Mouse (Mus musculus) limb, embryonic 12.5 days (tissue): ENCODE results near the gene Nfkb2. TPM values are rescaled to one million over a fixed set of nuclear protein-coding genes. Genes with fewer than 3 reads are reported as not detected.

Experiments used
- ATAC-seq: fragments of 200-750 bp; cut with Nextera tagmentation; 2 replicates; pipeline ENCODE4 v1.8.0; 2017; ENCODE audit warnings: low read depth, moderate TSS enrichment; ENCODE audit not compliant: insufficient number of reproducible peaks, insufficient read depth, low FRiP score, low TSS enrichment
- H3K27ac ChIP-seq: fragments of 300-500 bp; sonication (generic); 2 replicates; pipeline ENCODE4 v1.5.1; 2016; ENCODE audit warnings: mild to moderate bottlenecking, moderate library complexity
- H3K27me3 ChIP-seq: fragments of 300-500 bp; sonication (generic); 2 replicates; pipeline ENCODE4 v1.6.1; 2016; ENCODE audit warnings: mild to moderate bottlenecking, moderate library complexity
- H3K36me3 ChIP-seq: fragments of 300-500 bp; sonication (generic); 2 replicates; pipeline ENCODE4 v1.6.1; 2016; ENCODE audit warnings: mild to moderate bottlenecking, moderate library complexity
- H3K4me1 ChIP-seq: fragments of 300-500 bp; sonication (generic); replicated peaks from 2 replicates; pipeline ENCODE4 v1.6.1; 2016
- H3K4me2 ChIP-seq: fragments of 300-500 bp; sonication (generic); 2 replicates; pipeline ENCODE4 v1.6.1; 2016; ENCODE audit warnings: mild to moderate bottlenecking, moderate library complexity
- H3K4me3 ChIP-seq: fragments of 300-500 bp; sonication (generic); replicated peaks from 2 replicates; pipeline ENCODE4 v1.5.1; 2016; ENCODE audit warnings: mild to moderate bottlenecking
- H3K9ac ChIP-seq: fragments of 300-500 bp; sonication (generic); replicated peaks from 2 replicates; pipeline ENCODE4 v1.6.1; 2016; ENCODE audit warnings: mild to moderate bottlenecking, moderate library complexity
- H3K9me3 ChIP-seq: fragments of 300-500 bp; sonication (generic); 2 replicates; pipeline ENCODE4 v1.6.1; 2016; ENCODE audit warnings: mild to moderate bottlenecking, moderate library complexity
- WGBS: fragments of 180-500 bp; shearing (Covaris S2); methylation state at CpG from one replicate; pipeline ENCODE4 v1.1.7; 2016; 5-methylcytosine and 5-hydroxymethylcytosine counted together
- polyA plus RNA-seq: library from polyadenylated mRNA; unstranded; fragments of >200 nt; fragmentation: Nextera tagmentation; extraction: Ambion mirVana; gene quantifications from 2 replicates; pipeline ENCODE4 v1.2.1, GENCODE M21; 2016

The Nfkb2 gene
- polyA plus RNA-seq, 1 experiment from 2014 or later, result 8.5 TPM

DNA sequence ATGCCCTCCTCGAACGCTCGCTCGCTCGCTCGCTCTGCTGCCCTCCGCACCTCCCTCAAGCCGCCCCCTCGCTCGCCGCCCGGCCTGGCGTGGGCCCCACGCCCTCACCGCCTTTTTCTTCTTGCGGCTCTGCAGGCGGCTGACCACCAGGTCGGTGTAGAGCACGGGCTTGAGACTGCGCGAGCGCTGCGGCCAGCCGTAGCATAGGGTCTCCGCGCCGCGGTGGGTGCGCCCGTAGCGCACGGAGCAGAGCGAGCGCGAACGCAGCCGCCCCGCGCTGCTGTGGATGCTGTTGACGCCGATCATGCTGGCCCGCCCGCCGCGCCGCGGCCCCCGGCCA is 13.4 kb downstream of the Nfkb2 start:
- H3K27ac ChIP-seq, result no peak overlapping the region
- peaks cover 100% of the 10 kb centered on the region for H3K27me3 ChIP-seq
- peak overlapping the region; percentile 73 for H3K4me2 ChIP-seq
- peak overlapping the region; percentile 49 for H3K4me3 ChIP-seq
- H3K9ac ChIP-seq, result peak overlapping the region; percentile 59
- peaks cover 32% of the 10 kb centered on the region for H3K4me1 ChIP-seq
- no peaks in the 10 kb centered on the region for H3K9me3 ChIP-seq
- no peak for ATAC-seq
- WGBS, result under 1% methylated on average over 47 of the region's 48 CpGs
- 0 out of 2 replicates have a peak, but pooled peaks cover 2% of the 10 kb centered on the region for H3K36me3 ChIP-seq

GRCm38 (mm10) chr19:46318031-46318471 is 13.9 kb downstream of the Nfkb2 start:
- peaks cover 100% of the 10 kb centered on the region for H3K27me3 ChIP-seq
- peaks cover 32% of the 10 kb centered on the region for H3K4me1 ChIP-seq
- no peak for ATAC-seq
- no peak overlapping the region for H3K27ac ChIP-seq
- H3K4me2 ChIP-seq, result peak overlapping the region; percentile 73
- H3K9me3 ChIP-seq, result no peaks in the 10 kb centered on the region
- H3K36me3 ChIP-seq, result no peaks in the 10 kb centered on the region
- H3K4me3 ChIP-seq, result peak overlapping the region; percentile 49
- WGBS, result 3% methylated on average over 42 of the region's 42 CpGs
- peak overlapping the region; percentile 59 for H3K9ac ChIP-seq

DNA sequence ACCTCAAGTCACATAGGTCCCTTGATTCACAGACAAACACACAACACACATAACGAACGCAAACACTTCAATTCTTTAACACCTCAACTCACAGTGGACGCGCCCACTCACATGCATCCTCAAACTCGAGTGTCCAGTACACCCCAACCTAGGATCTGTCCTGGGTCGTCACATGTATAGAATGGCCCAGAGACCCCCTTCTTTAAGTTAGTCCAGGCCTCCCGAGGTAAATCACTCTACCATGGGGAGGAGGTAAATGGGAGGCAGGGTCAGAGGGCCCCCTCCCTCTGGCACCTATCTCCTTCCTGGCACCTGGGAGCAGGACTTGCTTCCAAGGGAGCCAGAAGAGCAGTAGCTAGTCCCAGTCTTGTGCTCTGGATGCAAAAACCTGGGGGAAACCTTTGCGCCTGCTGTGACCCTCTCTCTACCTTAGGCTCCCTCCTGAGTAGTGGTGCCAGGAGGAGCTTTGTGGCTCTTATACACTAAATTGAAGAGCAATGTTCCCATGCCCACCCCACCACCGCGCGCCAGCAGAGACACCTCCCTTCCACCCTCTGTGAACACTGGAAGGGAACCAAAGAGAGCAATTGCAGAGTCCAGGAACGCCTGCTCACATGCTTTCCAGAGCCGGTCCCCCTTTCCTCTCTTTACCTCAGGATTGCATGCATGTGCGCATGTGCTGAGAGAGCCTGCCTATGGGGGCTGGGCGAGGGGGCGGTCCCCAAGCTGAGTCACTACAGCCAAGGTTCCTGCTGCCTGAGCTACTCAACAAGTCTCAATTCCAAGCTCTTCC is 14.7 kb downstream of the Nfkb2 start:
- Histone ChIP-seq H3K27ac (no peak overlapping the region), H3K4me1 (peaks cover 32% of the 10 kb centered on the region), H3K4me3 (peak overlapping the region; percentile 49), H3K36me3 (no peaks in the 10 kb centered on the region), H3K9me3 (no peaks in the 10 kb centered on the region), H3K27me3 (peaks cover 100% of the 10 kb centered on the region), H3K9ac (no peak overlapping the region), H3K4me2 (peak overlapping the region; percentile 39)
- no peak for ATAC-seq
- WGBS, result 13% methylated on average over 16 of the region's 16 CpGs

GRCm38 (mm10) chr19:46320076-46320785 is 16.1 kb downstream of the Nfkb2 start:
- Histone ChIP-seq H3K4me3 (no peak overlapping the region), H3K27me3 (peaks cover 100% of the 10 kb centered on the region), H3K36me3 (no peaks in the 10 kb centered on the region), H3K4me1 (peaks cover 29% of the 10 kb centered on the region), H3K9me3 (no peaks in the 10 kb centered on the region), H3K9ac (no peak overlapping the region), H3K4me2 (no peak overlapping the region), H3K27ac (no peak overlapping the region)
- 78% methylated on average over 8 of the region's 8 CpGs for WGBS
- ATAC-seq, result no peak

GRCm38 (mm10) chr19:46321101-46321943 is 17.2 kb downstream of the Nfkb2 start:
- Histone ChIP-seq H3K4me1 (peaks cover 30% of the 10 kb centered on the region), H3K4me3 (no peak overlapping the region), H3K4me2 (no peak overlapping the region), H3K9ac (peak overlapping the region; percentile 28; the same call in 1 of the 2 replicates), H3K27me3 (peaks cover 100% of the 10 kb centered on the region), H3K27ac (no peak overlapping the region), H3K36me3 (no peaks in the 10 kb centered on the region), H3K9me3 (no peaks in the 10 kb centered on the region)
- 33% methylated on average over 6 of the region's 6 CpGs for WGBS
- ATAC-seq, result no peak

GRCm38 (mm10) chr19:46322144-46322995 is 18.2 kb downstream of the Nfkb2 start:
- H3K9ac ChIP-seq, result no peak overlapping the region
- no peak overlapping the region for H3K27ac ChIP-seq
- no peak overlapping the region for H3K4me2 ChIP-seq
- H3K4me3 ChIP-seq, result no peak overlapping the region
- peaks cover 34% of the 10 kb centered on the region for H3K4me1 ChIP-seq
- no peak for ATAC-seq
- H3K9me3 ChIP-seq, result no peaks in the 10 kb centered on the region
- H3K27me3 ChIP-seq, result peaks cover 100% of the 10 kb centered on the region
- H3K36me3 ChIP-seq, result no peaks in the 10 kb centered on the region
- 57% methylated on average over 11 of the region's 11 CpGs for WGBS

- H3K9me3 ChIP-seq, result no peaks in the 10 kb centered on the region
- H3K36me3 ChIP-seq, result no peaks in the 10 kb centered on the region
- H3K9ac ChIP-seq, result no peak overlapping the region
- peaks cover 32% of the 10 kb centered on the region for H3K4me1 ChIP-seq
- 78% methylated on average over 13 of the region's 13 CpGs for WGBS
- no peak overlapping the region for H3K4me3 ChIP-seq
- ATAC-seq, result no peak
- no peak overlapping the region for H3K4me2 ChIP-seq
- no peak overlapping the region for H3K27ac ChIP-seq
- H3K27me3 ChIP-seq, result peaks cover 99% of the 10 kb centered on the region
Observed at GRCm38 (mm10) chr19:46322996-46323572, 19.0 kb downstream of the Nfkb2 start.

DNA sequence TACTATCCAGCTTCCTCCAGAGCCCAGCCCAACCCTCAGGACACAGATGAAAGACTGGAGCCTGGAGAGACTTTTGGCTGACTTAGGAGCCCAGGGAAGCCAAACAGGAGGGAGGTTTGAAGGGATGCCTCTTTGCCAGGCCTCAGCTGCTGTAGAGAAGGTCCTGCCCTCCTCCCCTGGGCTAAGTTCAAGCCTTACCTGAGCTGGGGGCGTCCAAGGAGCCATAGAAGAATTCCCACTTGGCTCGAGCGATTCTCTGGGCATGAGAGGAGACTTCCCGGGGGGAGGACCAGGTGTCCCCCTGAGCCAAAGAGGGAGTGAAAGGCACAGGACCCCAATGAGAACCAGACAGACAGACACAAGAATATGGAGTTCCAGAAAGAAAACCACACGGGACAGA is 19.6 kb downstream of the Nfkb2 start:
- no peak overlapping the region for H3K27ac ChIP-seq
- peaks cover 30% of the 10 kb centered on the region for H3K4me1 ChIP-seq
- H3K9me3 ChIP-seq, result no peaks in the 10 kb centered on the region
- 69% methylated on average over 5 of the region's 5 CpGs for WGBS
- H3K36me3 ChIP-seq, result no peaks in the 10 kb centered on the region
- no peak overlapping the region for H3K9ac ChIP-seq
- ATAC-seq, result no peak
- H3K4me3 ChIP-seq, result no peak overlapping the region
- H3K27me3 ChIP-seq, result peaks cover 92% of the 10 kb centered on the region
- H3K4me2 ChIP-seq, result no peak overlapping the region

DNA sequence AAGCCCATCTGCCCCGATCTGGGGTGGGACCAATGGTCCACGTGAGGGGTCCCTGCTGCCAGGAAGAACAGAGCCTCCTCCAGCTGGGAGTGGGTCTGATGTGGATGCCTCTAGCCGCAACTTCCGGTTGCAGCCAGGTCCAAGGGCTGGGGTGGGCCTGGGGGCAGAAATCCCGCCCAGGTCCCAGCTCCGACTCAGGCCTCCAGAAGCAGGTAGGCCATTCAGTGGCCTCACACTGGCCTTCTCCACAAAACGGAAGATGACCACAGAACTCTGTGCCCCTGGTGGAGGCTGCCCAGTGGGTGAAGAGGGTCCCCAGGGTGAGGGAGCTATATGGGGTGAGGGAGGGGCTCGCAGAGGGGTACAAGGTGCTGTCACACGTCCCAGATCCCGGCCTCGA is 20.2 kb downstream of the Nfkb2 start:
- H3K27ac ChIP-seq, result no peak overlapping the region
- 65% methylated on average over 11 of the region's 11 CpGs for WGBS
- H3K36me3 ChIP-seq, result no peaks in the 10 kb centered on the region
- no peak overlapping the region for H3K4me2 ChIP-seq
- no peak overlapping the region for H3K9ac ChIP-seq
- no peaks in the 10 kb centered on the region for H3K9me3 ChIP-seq
- peaks cover 91% of the 10 kb centered on the region for H3K27me3 ChIP-seq
- peaks cover 30% of the 10 kb centered on the region for H3K4me1 ChIP-seq
- no peak overlapping the region for H3K4me3 ChIP-seq
- ATAC-seq, result no peak

DNA sequence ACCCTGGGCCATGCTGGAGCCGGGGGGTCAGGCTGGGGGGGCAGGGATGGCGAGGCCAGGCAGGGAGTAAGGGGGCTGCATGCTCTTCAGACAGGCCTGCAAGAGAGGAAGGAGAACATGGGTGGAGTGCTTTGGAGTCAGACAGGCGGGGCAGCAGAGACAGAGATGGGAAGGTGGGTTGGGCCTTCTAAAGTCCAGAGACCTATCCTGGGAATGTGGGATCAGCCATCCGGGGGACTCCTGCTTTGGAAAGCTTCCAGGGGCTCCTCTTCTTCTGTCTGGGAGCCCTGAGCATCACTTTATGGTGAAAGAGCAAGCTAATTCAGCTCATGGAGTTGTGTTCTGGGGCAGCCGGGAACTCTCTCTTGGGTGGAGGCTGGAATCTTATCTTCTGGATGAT is 20.8 kb downstream of the Nfkb2 start:
- H3K27me3 ChIP-seq, result peaks cover 87% of the 10 kb centered on the region
- no peak for ATAC-seq
- no peaks in the 10 kb centered on the region for H3K9me3 ChIP-seq
- WGBS, result 67% methylated on average over 5 of the region's 5 CpGs
- H3K4me2 ChIP-seq, result no peak overlapping the region
- H3K27ac ChIP-seq, result no peak overlapping the region
- H3K9ac ChIP-seq, result no peak overlapping the region
- H3K36me3 ChIP-seq, result no peaks in the 10 kb centered on the region
- H3K4me3 ChIP-seq, result no peak overlapping the region
- peaks cover 36% of the 10 kb centered on the region for H3K4me1 ChIP-seq
